Mouse (Mus musculus) stomach, postnatal 0 days (tissue): ENCODE measurements around the gene Htr2a. TPM values are rescaled to one million over a fixed set of nuclear protein-coding genes. Genes with fewer than 3 reads are reported as not detected.

Source experiments
- ATAC-seq: fragments of 200-750 bp; cut with Nextera tagmentation; 2 replicates; pipeline ENCODE4 v1.8.0; 2017; ENCODE audit not compliant: low FRiP score, low TSS enrichment
- DNase-seq: peaks from one replicate; pipeline ENCODE4 v3.0.0-alpha.2; 2016; ENCODE audit warnings: low spot score
- H3K27ac ChIP-seq: fragments of 300-500 bp; sonication (generic); replicated peaks from 2 replicates; pipeline ENCODE4 v1.5.1; 2014; ENCODE audit warnings: mild to moderate bottlenecking, control low read depth
- H3K27me3 ChIP-seq: fragments of 300-500 bp; sonication (generic); 2 replicates; pipeline ENCODE4 v1.6.1; 2014; ENCODE audit warnings: low read length; ENCODE audit not compliant: control insufficient read depth, insufficient read depth
- H3K36me3 ChIP-seq: fragments of 300-500 bp; sonication (generic); 2 replicates; pipeline ENCODE4 v1.6.1; 2014; ENCODE audit warnings: low read length, mixed read lengths; ENCODE audit not compliant: control insufficient read depth, insufficient read depth
- H3K4me1 ChIP-seq: fragments of 300-500 bp; sonication (generic); replicated peaks from 2 replicates; pipeline ENCODE4 v1.6.1; 2014; ENCODE audit warnings: antibody characterized with exemption; ENCODE audit not compliant: control insufficient read depth, insufficient read depth
- H3K4me2 ChIP-seq: fragments of 300-500 bp; sonication (generic); replicated peaks from 2 replicates; pipeline ENCODE4 v1.6.1; 2014; ENCODE audit warnings: low read depth, mild to moderate bottlenecking, control low read depth, moderate library complexity
- H3K4me3 ChIP-seq: fragments of 300-500 bp; sonication (generic); 2 replicates; pipeline ENCODE4 v1.5.1; 2014; ENCODE audit warnings: low read depth, low read length, control low read depth
- H3K9ac ChIP-seq: fragments of 300-500 bp; sonication (generic); 2 replicates; pipeline ENCODE4 v1.6.1; 2014; ENCODE audit warnings: mild to moderate bottlenecking, low read length, control low read depth, mixed read lengths
- H3K9me3 ChIP-seq: fragments of 300-500 bp; sonication (generic); 2 replicates; pipeline ENCODE4 v1.6.1; 2016; ENCODE audit warnings: low read length; ENCODE audit not compliant: control insufficient read depth
- CTCF ChIP-seq: IDR thresholded peaks from 2 replicates; pipeline ENCODE4 v1.5.1; 2016; ENCODE audit warnings: antibody characterized with exemption, low read depth, mild to moderate bottlenecking, moderate library complexity
- EP300 ChIP-seq: optimal IDR thresholded peaks from 2 replicates; pipeline ENCODE3; 2016; ENCODE audit warnings: antibody characterized with exemption
- WGBS: fragments of 180-500 bp; shearing (Covaris S2); extraction: QIAGEN DNeasy Blood & Tissue Kit; methylation state at CpG from one replicate; pipeline ENCODE4 v1.1.7; 2014; 5-methylcytosine and 5-hydroxymethylcytosine counted together
- polyA plus RNA-seq: library from polyadenylated mRNA; unstranded; fragments of >200 nt; fragmentation: Nextera tagmentation; extraction: Ambion mirVana; gene quantifications from 2 replicates; pipeline ENCODE4 v1.2.1, GENCODE M21; 2015

Htr2a gene
- polyA plus RNA-seq, 1 experiment from 2014 or later = 0.13 TPM

GRCm38 (mm10) chr14:74638071-74638470, 2.6 kb upstream of the Htr2a start:
- Histone ChIP-seq H3K36me3 (no peaks in the 10 kb centered on the region), H3K4me3 (no peak overlapping the region), H3K4me1 (0 out of 2 replicates have a peak, but pooled peaks cover 4% of the 10 kb centered on the region), H3K9ac (no peak overlapping the region), H3K4me2 (no peak overlapping the region), H3K27me3 (no peaks in the 10 kb centered on the region), H3K9me3 (no peaks in the 10 kb centered on the region), H3K27ac (no peak overlapping the region)
- 80% methylated on average over 4 of the region's 4 CpGs for WGBS
- ATAC-seq = no peak
- no peak for TF ChIP-seq EP300
- peak; percentile 47 for TF ChIP-seq CTCF
- no peak for DNase-seq

- 27% methylated on average over 17 of the region's 17 CpGs for WGBS
- no peak overlapping the region for H3K27ac ChIP-seq
- 0 out of 2 replicates have a peak, but pooled peaks cover 4% of the 10 kb centered on the region for H3K4me1 ChIP-seq
- no peaks in the 10 kb centered on the region for H3K9me3 ChIP-seq
- H3K36me3 ChIP-seq = no peaks in the 10 kb centered on the region
- H3K9ac ChIP-seq = peak overlapping the region; percentile 53
- peak overlapping the region; percentile 52 for H3K4me2 ChIP-seq
- ATAC-seq (no peak), DNase-seq (no peak)
- TF ChIP-seq EP300 (no peak), CTCF (no peak)
- H3K4me3 ChIP-seq = peak overlapping the region; percentile 41
- no peaks in the 10 kb centered on the region for H3K27me3 ChIP-seq
These were observed 1.1 kb downstream of the Htr2a start for GRCm38 (mm10) chr14:74641668-74642230.

GRCm38 (mm10) chr14:74643296-74643695, 2.7 kb downstream of the Htr2a start:
- TF ChIP-seq EP300 = no peak
- peak; percentile 96 for TF ChIP-seq CTCF
- Histone ChIP-seq H3K27ac (no peak overlapping the region), H3K4me1 (0 out of 2 replicates have a peak, but pooled peaks cover 4% of the 10 kb centered on the region), H3K36me3 (no peaks in the 10 kb centered on the region), H3K4me2 (peak overlapping the region; percentile 43), H3K27me3 (no peaks in the 10 kb centered on the region), H3K9me3 (no peaks in the 10 kb centered on the region), H3K9ac (no peak overlapping the region), H3K4me3 (no peak overlapping the region; the same call in 1 of the 2 replicates)
- DNase-seq (peak; percentile 80), ATAC-seq (peak; percentile 64; the same call in 1 of the 2 replicates)
- 0% methylated on average over 4 of the region's 4 CpGs for WGBS

GRCm38 (mm10) chr14:74646107-74646793, 5.6 kb downstream of the Htr2a start:
- Histone ChIP-seq H3K4me3 (no peak overlapping the region), H3K36me3 (no peaks in the 10 kb centered on the region), H3K4me1 (0 out of 2 replicates have a peak, but pooled peaks cover 4% of the 10 kb centered on the region), H3K9me3 (no peaks in the 10 kb centered on the region), H3K27me3 (no peaks in the 10 kb centered on the region), H3K27ac (no peak overlapping the region), H3K9ac (no peak overlapping the region), H3K4me2 (no peak overlapping the region)
- DNase-seq = no peak
- TF ChIP-seq EP300 (no peak), CTCF (no peak)
- peak; percentile 35; the same call in 1 of the 2 replicates for ATAC-seq
- WGBS = 54% methylated on average over 11 of the region's 11 CpGs

- WGBS = 67% methylated on average over 6 of the region's 6 CpGs
- Histone ChIP-seq H3K9ac (no peak overlapping the region), H3K4me2 (no peak overlapping the region), H3K36me3 (no peaks in the 10 kb centered on the region), H3K27ac (no peak overlapping the region), H3K27me3 (no peaks in the 10 kb centered on the region), H3K9me3 (no peaks in the 10 kb centered on the region), H3K4me1 (no peaks in the 10 kb centered on the region), H3K4me3 (no peak overlapping the region)
- DNase-seq (no peak), ATAC-seq (no peak)
- TF ChIP-seq EP300 = no peak
- no peak for TF ChIP-seq CTCF
These were observed 9.4 kb downstream of the Htr2a start for GRCm38 (mm10) chr14:74650001-74650400.

- no peaks in the 10 kb centered on the region for H3K9me3 ChIP-seq
- no peaks in the 10 kb centered on the region for H3K36me3 ChIP-seq
- no peak overlapping the region for H3K9ac ChIP-seq
- no peak overlapping the region for H3K27ac ChIP-seq
- WGBS = 72% methylated on average over 4 of the region's 4 CpGs
- no peak for TF ChIP-seq EP300
- no peak for TF ChIP-seq CTCF
- H3K4me2 ChIP-seq = no peak overlapping the region
- ATAC-seq (no peak), DNase-seq (no peak)
- H3K27me3 ChIP-seq = no peaks in the 10 kb centered on the region
- H3K4me1 ChIP-seq = no peaks in the 10 kb centered on the region
- H3K4me3 ChIP-seq = no peak overlapping the region
These were observed 11.0 kb downstream of the Htr2a start for GRCm38 (mm10) chr14:74651678-74652077.
